Mouse (Mus musculus): ENCODE measurements around the gene Rnf24. TPM values are rescaled to one million over a fixed set of nuclear protein-coding genes. Genes with fewer than 3 reads are reported as not detected.

Gene Rnf24
- polyA plus RNA-seq, 1 experiment from 2014 or later = 2.3 TPM

Small RNA genes lying within 50 kb of the gene (microRNA-seq; reads per million reads assigned to microRNA genes)
- gene Mir103-2 = 63.0 reads per million, percentile 42 among the genes with 10 or more reads in this experiment

Other genes with a start within 250 kb of the Rnf24 start
- 8.3 and 8.4 TPM in 2 replicates for gene Hspa12b, start 225.6 kb downstream of the Rnf24 start, polyA plus RNA-seq (2015; fragmentation: Nextera tagmentation; extraction: Ambion mirVana)
- gene Gm11037, start 219.4 kb downstream of the Rnf24 start, polyA plus RNA-seq (2015; fragmentation: Nextera tagmentation; extraction: Ambion mirVana) = not detected in 2 replicates
- 138 and 160 TPM in 2 replicates for gene 1700037H04Rik, start 192.8 kb downstream of the Rnf24 start, polyA plus RNA-seq (2015; fragmentation: Nextera tagmentation; extraction: Ambion mirVana)
- 9.5 and 9.7 TPM in 2 replicates for gene Cenpb, start 172.8 kb downstream of the Rnf24 start, polyA plus RNA-seq (2015; fragmentation: Nextera tagmentation; extraction: Ambion mirVana)
- 41.2 and 46.4 TPM in 2 replicates for gene Cdc25b, start 165.9 kb downstream of the Rnf24 start, polyA plus RNA-seq (2015; fragmentation: Nextera tagmentation; extraction: Ambion mirVana)
- gene Spef1, start 165.6 kb downstream of the Rnf24 start, polyA plus RNA-seq (2015; fragmentation: Nextera tagmentation; extraction: Ambion mirVana) = 3.1 and 3.6 TPM in 2 replicates
- gene Ap5s1, start 145.8 kb downstream of the Rnf24 start, polyA plus RNA-seq (2015; fragmentation: Nextera tagmentation; extraction: Ambion mirVana) = 27.2 and 30.7 TPM in 2 replicates
- 31.9 and 38.1 TPM in 2 replicates for gene Mavs, start 118.8 kb downstream of the Rnf24 start, polyA plus RNA-seq (2015; fragmentation: Nextera tagmentation; extraction: Ambion mirVana)
- gene Pank2, start 90.4 kb downstream of the Rnf24 start, polyA plus RNA-seq (2015; fragmentation: Nextera tagmentation; extraction: Ambion mirVana) = 20.4 and 25.6 TPM in 2 replicates
- 20.1 and 21.7 TPM in 2 replicates for gene Smox, start 138.6 kb upstream of the Rnf24 start, polyA plus RNA-seq (2015; fragmentation: Nextera tagmentation; extraction: Ambion mirVana)
- gene Adra1d, start 209.4 kb upstream of the Rnf24 start, polyA plus RNA-seq (2015; fragmentation: Nextera tagmentation; extraction: Ambion mirVana) = 0.21 and 0.28 TPM in 2 replicates

All from intestine, embryonic 16.5 days (tissue).